Mouse (Mus musculus) heart, postnatal 14 days (tissue): ENCODE data around the gene Ackr3. TPM values are rescaled to one million over a fixed set of nuclear protein-coding genes. Genes with fewer than 3 reads are reported as not detected.
A peak's percentile ranks its signal among the peaks of the same experiment; 100 is the strongest.

ENCODE experiments used
- DNase-seq, 2 experiments: peaks; one replicate each; pipeline ENCODE4 v3.0.0; 2021 to 2022
- intact Hi-C: fragments of 180-260 bp; cut with DNase I; formaldehyde crosslinking; loops from one replicate; pipeline ENCODE4 v1.15.1; 2025
- long read RNA-seq, 2 experiments: library from polyadenylated mRNA; stranded (forward); transcript quantifications; one replicate each; pipeline ENCODE4 v2.0.0; 2021
- total RNA-seq, 2 experiments: library from RNA; stranded (reverse); gene quantifications; 2 replicates each; pipeline ENCODE4 v1.2.3; 2021

The Ackr3 gene
- 10 to 100 TPM; 53.0 to 62.6 TPM for total RNA-seq
- long read RNA-seq, experiment 1, transcript Ackr3-201 (2 exons, 3,065 nt): major isoform, 201 of 218 reads
- long read RNA-seq, experiment 1, partial matches to known transcripts: 0 of 218 reads
- long read RNA-seq, experiment 1, other reads (novel, unspliced or antisense): 16 of 218 reads
- long read RNA-seq, experiment 2, transcript Ackr3-201 (2 exons, 3,065 nt): major isoform, 134 of 146 reads
- long read RNA-seq, experiment 2, partial matches to known transcripts: 0 of 146 reads
- long read RNA-seq, experiment 2, other reads (novel, unspliced or antisense): 12 of 146 reads

GRCm38 (mm10) chr1:90203783-90204690 is at the start of gene Ackr3:
Gene Ackr3 (plus strand): TSS chr1:90203980.
- peak; percentile 85 to 90 for DNase-seq
- intact Hi-C loops: loop anchor here (1.0 to 5.0 kb wide), 6 partner anchors 41 to 384 kb away; no protein-coding TSS in a partner anchor

- DNase-seq: no peak
- intact Hi-C loops: no loop called here
Observed at GRCm38 (mm10) chr1:90156589-90156988, 47.2 kb upstream of the Ackr3 start.

GRCm38 (mm10) chr1:90159927-90160326 is 43.9 kb upstream of the Ackr3 start:
- DNase-seq: no peak
- intact Hi-C loops: loop anchor here (2.0 kb wide), 1 partner anchor 41 kb away; no protein-coding TSS in a partner anchor

GRCm38 (mm10) chr1:90161623-90162022 is 42.2 kb upstream of the Ackr3 start:
- intact Hi-C loops: loop anchor here (2.0 kb wide), 1 partner anchor 39 kb away; no protein-coding TSS in a partner anchor

GRCm38 (mm10) chr1:90162379-90162857 is 41.4 kb upstream of the Ackr3 start:
- intact Hi-C loops: no loop called here

More at GRCm38 (mm10) chr1:90161623-90162022, 42.2 kb upstream of the Ackr3 start:
- DNase-seq: peak; percentile 16 to 35

GRCm38 (mm10) chr1:90163161-90163560 is 40.6 kb upstream of the Ackr3 start:
- intact Hi-C loops: no loop called here
- no peak for DNase-seq

More at GRCm38 (mm10) chr1:90162379-90162857, 41.4 kb upstream of the Ackr3 start:
- DNase-seq: no peak

GRCm38 (mm10) chr1:90164319-90164718 is 39.5 kb upstream of the Ackr3 start:
- DNase-seq: no peak
- intact Hi-C loops: no loop called here

- intact Hi-C loops: no loop called here
- no peak for DNase-seq
Observed at GRCm38 (mm10) chr1:90174338-90174737, 29.4 kb upstream of the Ackr3 start.

GRCm38 (mm10) chr1:90176223-90176622 is 27.6 kb upstream of the Ackr3 start:
- intact Hi-C loops: no loop called here
- DNase-seq: no peak

- DNase-seq: no peak
- intact Hi-C loops: no loop called here
Observed at GRCm38 (mm10) chr1:90177565-90177964, 26.2 kb upstream of the Ackr3 start.

- no peak for DNase-seq
- intact Hi-C loops: no loop called here
Observed at GRCm38 (mm10) chr1:90177978-90178377, 25.8 kb upstream of the Ackr3 start.

- intact Hi-C loops: no loop called here
- DNase-seq: no peak
Observed at GRCm38 (mm10) chr1:90180479-90180878, 23.3 kb upstream of the Ackr3 start.

- DNase-seq: no peak
- intact Hi-C loops: no loop called here
Observed at GRCm38 (mm10) chr1:90180966-90181699, 22.6 kb upstream of the Ackr3 start.

GRCm38 (mm10) chr1:90182521-90182920 is 21.3 kb upstream of the Ackr3 start:
- DNase-seq: no peak
- intact Hi-C loops: no loop called here

- intact Hi-C loops: no loop called here
Observed at GRCm38 (mm10) chr1:90183602-90184001, 20.2 kb upstream of the Ackr3 start.

GRCm38 (mm10) chr1:90186173-90186572 is 17.6 kb upstream of the Ackr3 start:
- DNase-seq: peak in 1 of 2 experiments; percentile 17
- intact Hi-C loops: no loop called here

More at GRCm38 (mm10) chr1:90183602-90184001, 20.2 kb upstream of the Ackr3 start:
- DNase-seq: no peak

GRCm38 (mm10) chr1:90186874-90187273 is 16.9 kb upstream of the Ackr3 start:
- intact Hi-C loops: no loop called here
- no peak for DNase-seq

GRCm38 (mm10) chr1:90189046-90189445 is 14.7 kb upstream of the Ackr3 start:
- intact Hi-C loops: no loop called here
- DNase-seq: no peak

GRCm38 (mm10) chr1:90201246-90201645 is 2.5 kb upstream of the Ackr3 start:
- peak in 1 of 2 experiments; percentile 23 for DNase-seq
- intact Hi-C loops: loop anchor here (2.0 to 5.0 kb wide), 4 partner anchors 40 to 296 kb away; no protein-coding TSS in a partner anchor

GRCm38 (mm10) chr1:90201655-90202054 is 2.1 kb upstream of the Ackr3 start:
- intact Hi-C loops: loop anchor here (2.0 to 5.0 kb wide), 5 partner anchors 41 to 296 kb away; no protein-coding TSS in a partner anchor
- no peak for DNase-seq
